Comparison of ENCODE assay signal across 8 mouse cellular contexts in genomic region chr10:82690494-82690893, GRCm38 (mm10). TPM values are rescaled to one million over a fixed set of nuclear protein-coding genes. Genes with fewer than 3 reads are reported as not detected.
DNase-seq lines count a peak whose midpoint lies in the region; ATAC-seq and TF ChIP-seq lines count a peak whose summit lies in the region.

Gene Glt8d2 (minus strand): TSS chr10:82690650.

- peak within 1 kb of the TSS; percentile 28 for H3K4me3 ChIP-seq in forebrain, embryonic 10.5 days
- peak within 1 kb of the TSS; percentile 38 for H3K4me3 ChIP-seq in heart, embryonic 13.5 days
- peak within 1 kb of the TSS; percentile 11; the same call in 1 of the 2 replicates for H3K4me3 ChIP-seq in lung, embryonic 14.5 days (ENCODE audit: low read depth, low read length)

- H3K27me3 ChIP-seq in forebrain, embryonic 10.5 days (ENCODE audit: poor library complexity, severe bottlenecking), result 0 out of 2 replicates have a peak, but pooled peaks cover 7% of the 10 kb centered on the region
- no peaks in the 10 kb centered on the region; the same call in 1 of the 2 replicates for H3K27me3 ChIP-seq in heart, embryonic 13.5 days (replicated peaks)
- no peaks in the 10 kb centered on the region for H3K27me3 ChIP-seq in lung, embryonic 14.5 days (ENCODE audit: insufficient read depth, low read length)

- H3K36me3 ChIP-seq in forebrain, embryonic 10.5 days (replicated peaks), result no peaks in the 10 kb centered on the region
- H3K36me3 ChIP-seq in heart, embryonic 13.5 days, result no peaks in the 10 kb centered on the region
- H3K36me3 ChIP-seq in lung, embryonic 14.5 days (ENCODE audit: insufficient read depth), result no peaks in the 10 kb centered on the region

- peak within 1 kb of the TSS; percentile 68 for H3K4me2 ChIP-seq in heart, embryonic 13.5 days
- H3K4me2 ChIP-seq in lung, embryonic 14.5 days, result peak within 1 kb of the TSS; percentile 57

- peak; percentile 73 for DNase-seq in adrenal gland, postnatal 10 days
- DNase-seq in forebrain, embryonic 10.5 days (ENCODE audit: extremely low spot score, low spot score), result peak; percentile 49
- peak; percentile 49 for DNase-seq in kidney, postnatal 14 days
- peak; percentile 79 for DNase-seq in lung, embryonic 14.5 days
- DNase-seq in ovary, postnatal 10 days (ENCODE audit: low spot score), result peak; percentile 25
- no peak for DNase-seq in B cell, adult 2 months
- DNase-seq in natural killer cell, adult 2 months (ENCODE audit: low spot score in 2 of 2), result no peak

- TF ChIP-seq CTCF in lung, embryonic 14.5 days (IDR thresholded peaks at IDR 0.05; ENCODE audit: low read depth), result no peak

- H3K27ac ChIP-seq in forebrain, embryonic 10.5 days, result peak within 1 kb of the TSS; percentile 44
- H3K27ac ChIP-seq in heart, embryonic 13.5 days (replicated peaks), result peak within 1 kb of the TSS; percentile 59
- peak within 1 kb of the TSS; percentile 66 for H3K27ac ChIP-seq in lung, embryonic 14.5 days (ENCODE audit: low read depth)

- H3K9ac ChIP-seq in heart, embryonic 13.5 days, result peak within 1 kb of the TSS; percentile 66
- H3K9ac ChIP-seq in lung, embryonic 14.5 days, result peak within 1 kb of the TSS; percentile 43

- 5% methylated on average over 14 of the region's 14 CpGs for WGBS in forebrain, embryonic 10.5 days
- WGBS in heart, embryonic 13.5 days, result 3% methylated on average over 14 of the region's 14 CpGs
- WGBS in lung, embryonic 14.5 days, result under 1% methylated on average over 14 of the region's 14 CpGs

- H3K9me3 ChIP-seq in forebrain, embryonic 10.5 days, result no peaks in the 10 kb centered on the region
- no peaks in the 10 kb centered on the region for H3K9me3 ChIP-seq in heart, embryonic 13.5 days
- H3K9me3 ChIP-seq in lung, embryonic 14.5 days (ENCODE audit: low read depth, low read length), result no peaks in the 10 kb centered on the region

- H3K4me1 ChIP-seq in forebrain, embryonic 10.5 days, result peaks cover 11% of the 10 kb centered on the region
- H3K4me1 ChIP-seq in heart, embryonic 13.5 days, result peaks cover 24% of the 10 kb centered on the region
- H3K4me1 ChIP-seq in lung, embryonic 14.5 days (ENCODE audit: insufficient read depth), result no peaks in the 10 kb centered on the region

- ATAC-seq in heart, embryonic 13.5 days (ENCODE audit: extremely low read depth, insufficient number of reproducible peaks, low FRiP score, low TSS enrichment), result no peak
- ATAC-seq in lung, embryonic 14.5 days (ENCODE audit: insufficient read depth), result peak; percentile 85

RNA-seq across cellular contexts. Expression of gene Glt8d2, which starts in this region (rescaled TPM):
- 1 to 10 TPM; 3.5 to 5.0 TPM for total RNA-seq in adrenal gland, postnatal 10 days (2021)
- 1.00 and 1.3 TPM in 2 replicates for polyA plus RNA-seq in forebrain, embryonic 10.5 days (2016; fragmentation: Nextera tagmentation; extraction: Ambion mirVana)
- polyA plus RNA-seq in heart, embryonic 13.5 days (2015; fragmentation: Nextera tagmentation; extraction: Ambion mirVana), result 1.9 and 2.1 TPM in 2 replicates
- polyA plus RNA-seq in lung, embryonic 14.5 days (2014; fragmentation: Nextera tagmentation; extraction: Ambion mirVana), result 3.5 and 3.8 TPM in 2 replicates

Comparison
In these comparisons a context has a peak if more than half of its experiments do, and no peak if none do; other contexts are left out.
1. DNase-seq: peak in adrenal gland, postnatal 10 days (single experiment), forebrain, embryonic 10.5 days (single experiment), kidney, postnatal 14 days (single experiment), lung, embryonic 14.5 days (single experiment) and ovary, postnatal 10 days (single experiment); none in B cell, adult 2 months (0 of 2) and natural killer cell, adult 2 months (0 of 2).
2. Peak in every context shown above with its lines, with median percentiles within 50 percentile points of each other: H3K27ac ChIP-seq and H3K4me3 ChIP-seq.